23 mouse cellular contexts compared by ENCODE assay signal in genomic region chr5:25379188-25379587, GRCm38 (mm10).
DNase-seq lines count a peak whose midpoint lies in the region; ATAC-seq and TF ChIP-seq lines count a peak whose summit lies in the region.
"Had no signal": no experiment of that assay in that cellular context is flagged by ENCODE, and none has a peak within 500 bp of the region (broad histone marks: within the 10 kb centered on the region; RNA-seq: fewer than 3 reads in every experiment).

No protein-coding gene starts in this region.

- peak; percentile 24 for DNase-seq in A20 (ENCODE audit: low read depth, low spot score)
- peak; percentile 74 for DNase-seq in MEL (ENCODE audit: low read depth, low spot score)
- no peak for DNase-seq in heart, postnatal 4 days
- no peak for DNase-seq in retina, postnatal 1 day
- no peak for DNase-seq in gastrocnemius, postnatal 25 days
- no peak for DNase-seq in right cerebral cortex, adult 18-20 months
- DNase-seq: adrenal gland, adult 8-10 months; adrenal gland, postnatal 25 days; cerebellum, adult 11 months; cerebellum, adult 18-20 months; cerebellum, adult 8-10 months; cerebellum, adult 9-11 months; cerebellum, postnatal 14 days; cerebellum, postnatal 36 days; forebrain, postnatal 0 days had no signal

- ATAC-seq in common myeloid progenitor, adult 5-6 weeks (replicated peaks; ENCODE audit: low read depth, poor library complexity, severe bottlenecking), result 0 out of 2 replicates have a peak, but pooled peaks have one; percentile 36
- ATAC-seq: activated CD4-positive, CD25-positive, alpha-beta regulatory T cell, adult 4 months; forebrain, embryonic 13.5 days; forebrain, embryonic 15.5 days; forebrain, postnatal 0 days; Patski had no signal

- H3K79me2 ChIP-seq in MEL (ENCODE audit: control insufficient read depth, insufficient read depth, low read length, poor library complexity), result peaks cover 2% of the 10 kb centered on the region; the same call in 1 of the 2 replicates

- peaks cover 6 to 44% of the 10 kb centered on the region in 2 experiments; a peak in 3 of 4 replicates for H3K4me1 ChIP-seq in MEL (ENCODE audit: control insufficient read depth in 1 of 2, insufficient read depth in 2 of 2, low read length in 2 of 2)
- H3K4me1 ChIP-seq: embryonic facial prominence, embryonic 10.5 days; embryonic facial prominence, embryonic 12.5 days; forebrain, embryonic 15.5 days had no signal

- no peak for TF ChIP-seq POLR2A in MEL (IDR thresholded peaks at IDR 0.05; ENCODE audit: control insufficient read depth in 1 of 2, insufficient read depth in 1 of 2, low read depth in 1 of 2, low read length in 2 of 2, poor library complexity in 1 of 2)

- TF ChIP-seq EP300 in MEL (IDR thresholded peaks at IDR 0.05; ENCODE audit: low read depth in 1 of 2, low read length in 2 of 2), result peak; percentile 21 to 76; a peak in 1 of 4 replicates

- no peak for TF ChIP-seq RAD21 in MEL (IDR thresholded peaks at IDR 0.05; ENCODE audit: low read depth, low read length)

- TF ChIP-seq CTCF in MEL (IDR thresholded peaks at IDR 0.05 in 2 of 3, conservative IDR thresholded peaks at IDR 0.05 in 1 of 3; ENCODE audit: control insufficient read depth in 1 of 3, insufficient read depth in 1 of 3, low read depth in 2 of 3, low read length in 3 of 3, poor library complexity in 1 of 3, severe bottlenecking in 1 of 3), result no peak

- H3K4me3 ChIP-seq in MEL (ENCODE audit: control insufficient read depth in 1 of 2, insufficient read depth in 1 of 2, low read depth in 2 of 2, low read length in 2 of 2), result no peak overlapping the region
- H3K4me3 ChIP-seq: embryonic facial prominence, embryonic 10.5 days; embryonic facial prominence, embryonic 12.5 days; forebrain, embryonic 13.5 days; forebrain, embryonic 15.5 days had no signal

- H3K36me3 ChIP-seq in MEL (ENCODE audit: control insufficient read depth in 1 of 2, insufficient read depth in 2 of 2, low read length in 2 of 2), result peaks cover 21 to 24% of the 10 kb centered on the region in 2 experiments
- H3K36me3 ChIP-seq: forebrain, embryonic 15.5 days had no signal

- no peaks in the 10 kb centered on the region for H3K27me3 ChIP-seq in MEL (ENCODE audit: control insufficient read depth in 1 of 2, insufficient read depth in 2 of 2, low read length in 2 of 2)
- H3K27me3 ChIP-seq: embryonic facial prominence, embryonic 12.5 days; forebrain, embryonic 13.5 days; forebrain, embryonic 15.5 days; Patski had no signal

- H3K9me3 ChIP-seq in MEL (replicated peaks; ENCODE audit: insufficient read depth, low read length), result no peaks in the 10 kb centered on the region
- H3K9me3 ChIP-seq: embryonic facial prominence, embryonic 10.5 days; embryonic facial prominence, embryonic 12.5 days; forebrain, embryonic 13.5 days; forebrain, embryonic 15.5 days; G1E had no signal

- H3K27ac ChIP-seq in MEL (ENCODE audit: control insufficient read depth, low read depth, low read length), result no peak overlapping the region
- H3K27ac ChIP-seq: embryonic facial prominence, embryonic 10.5 days; embryonic facial prominence, embryonic 12.5 days; forebrain, embryonic 13.5 days; forebrain, embryonic 15.5 days had no signal

- H3K9ac ChIP-seq in MEL (ENCODE audit: control insufficient read depth, low read depth, low read length, poor library complexity, severe bottlenecking), result no peak overlapping the region
- H3K9ac ChIP-seq: embryonic facial prominence, embryonic 12.5 days; forebrain, embryonic 13.5 days; forebrain, embryonic 15.5 days; forebrain, postnatal 0 days had no signal

TF ChIP-seq in MEL, 35 proteins besides CTCF, POLR2A, EP300 and RAD21:
- TF ChIP-seq MYC (IDR thresholded peaks at IDR 0.05; ENCODE audit: low read depth, low read length), result 0 out of 2 replicates have a peak, but pooled peaks have one; percentile 57
- peak; percentile 49; the same call in 1 of the 2 replicates for TF ChIP-seq SIN3A (IDR thresholded peaks at IDR 0.05; ENCODE audit: low read length)
- no peak for TF ChIP-seq E2F4 (IDR thresholded peaks at IDR 0.05; ENCODE audit: borderline replicate concordance, low read depth, low read length)
- TF ChIP-seq GATA1 (IDR thresholded peaks at IDR 0.05; ENCODE audit: low read depth, low read length), result peak; percentile 55; the same call in 1 of the 2 replicates
- TF ChIP-seq SMC3 (IDR thresholded peaks at IDR 0.05; ENCODE audit: low read depth, low read length), result no peak

Comparison
In these comparisons a context has a peak if more than half of its experiments do, and no peak if none do; other contexts are left out.
1. DNase-seq: peak in A20 (single experiment) and MEL (single experiment); none in heart, postnatal 4 days (single experiment), retina, postnatal 1 day (single experiment), gastrocnemius, postnatal 25 days (single experiment) and right cerebral cortex, adult 18-20 months (single experiment).